Mouse (Mus musculus) urinary bladder, adult 18-20 months (tissue): ENCODE data around the gene Chek2.
"Not testable (repeated sequence)": the region's sequence is repeated elsewhere in the genome, so short reads cannot be mapped to it uniquely, and the experiment has no call there.

ENCODE experiments used
- DNase-seq, 2 experiments: peaks; one replicate each; pipeline ENCODE4 v3.0.0; 2022; ENCODE audit warnings: low spot score in 2 of 2, mixed read lengths in 2 of 2

Chek2 gene

GRCm38 (mm10) chr5:110839038-110839677 lies 621 bp upstream of the Chek2 start:
- no peak for DNase-seq

- peak in 1 of 2 experiments; percentile 29 for DNase-seq
Observed at GRCm38 (mm10) chr5:110840465-110840864, 686 bp downstream of the Chek2 start.

- DNase-seq, result no peak
Observed at GRCm38 (mm10) chr5:110841046-110841862, 1.5 kb downstream of the Chek2 start.

GRCm38 (mm10) chr5:110852990-110853389 lies 13.2 kb downstream of the Chek2 start:
- no peak for DNase-seq

- no peak for DNase-seq
Observed at GRCm38 (mm10) chr5:110857091-110857490, 17.3 kb downstream of the Chek2 start.

- peak; percentile 20 to 49 for DNase-seq
Observed at GRCm38 (mm10) chr5:110859013-110859650, 19.4 kb downstream of the Chek2 start.

- no peak for DNase-seq
Observed at GRCm38 (mm10) chr5:110860445-110860844, 20.7 kb downstream of the Chek2 start.

- no peak for DNase-seq
Observed at GRCm38 (mm10) chr5:110868460-110868859, 28.7 kb downstream of the Chek2 start.

- DNase-seq, result peak; percentile 42 to 45
Observed at GRCm38 (mm10) chr5:110869242-110869669, 29.5 kb downstream of the Chek2 start.

- no peak for DNase-seq
Observed at GRCm38 (mm10) chr5:110873160-110873559, 33.4 kb downstream of the Chek2 start.

- no peak for DNase-seq
Observed at GRCm38 (mm10) chr5:110874711-110875110, 34.9 kb downstream of the Chek2 start.

GRCm38 (mm10) chr5:110875286-110875685 lies 35.5 kb downstream of the Chek2 start:
- no peak for DNase-seq

- DNase-seq, result no peak
Observed at GRCm38 (mm10) chr5:110877666-110878505, 38.1 kb downstream of the Chek2 start.

- not testable (repeated sequence) for DNase-seq
Observed at GRCm38 (mm10) chr5:110878526-110878925, 38.7 kb downstream of the Chek2 start.

GRCm38 (mm10) chr5:110879042-110879441 lies 39.3 kb downstream of the Chek2 start:
- no peak for DNase-seq

- DNase-seq, result peak; percentile 78 to 82
Observed at GRCm38 (mm10) chr5:110879584-110880374, 40.0 kb downstream of the Chek2 start, which contains the start of gene Ttc28. TSS of gene Ttc28 (plus strand) at chr5:110879803.

GRCm38 (mm10) chr5:110888596-110888995 lies 48.8 kb downstream of the Chek2 start:
- no peak for DNase-seq

- no peak for DNase-seq
Observed at GRCm38 (mm10) chr5:110889945-110890344, 50.2 kb downstream of the Chek2 start.

GRCm38 (mm10) chr5:110890561-110890960 lies 50.8 kb downstream of the Chek2 start:
- no peak for DNase-seq

GRCm38 (mm10) chr5:110897114-110897788 lies 57.5 kb downstream of the Chek2 start:
- no peak for DNase-seq
